In the genomic region with DNA sequence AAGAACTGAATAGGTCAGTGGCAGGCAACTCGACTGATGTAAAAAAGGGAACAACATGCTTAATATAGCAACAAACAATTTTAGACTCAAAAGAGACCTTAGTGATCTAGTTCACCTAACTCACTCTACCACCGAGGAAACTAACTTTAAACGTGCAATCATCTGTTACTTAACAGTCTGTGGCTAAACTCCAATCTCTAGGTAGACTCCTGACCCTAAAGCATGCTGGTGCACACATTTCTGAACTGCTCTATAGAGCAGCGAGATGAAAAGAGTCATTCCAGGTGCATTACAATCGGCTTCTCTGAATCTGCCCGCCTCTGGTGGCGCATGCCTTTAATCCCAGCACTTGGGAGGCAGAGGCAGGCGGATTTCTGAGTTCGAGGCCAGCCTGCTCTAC, we compare ENCODE assay signal across 19 mouse cellular contexts. TPM values are rescaled to one million over a fixed set of nuclear protein-coding genes. Genes with fewer than 3 reads are reported as not detected.
DNase-seq lines count a peak whose midpoint lies in the region; ATAC-seq and TF ChIP-seq lines count a peak whose summit lies in the region.
"Had no signal": no experiment of that assay in that cellular context is flagged by ENCODE, and none has a peak within 500 bp of the region (broad histone marks: within the 10 kb centered on the region; RNA-seq: fewer than 3 reads in every experiment).

No protein-coding gene starts in this region.

- 72% methylated on average over 9 of the region's 9 CpGs for WGBS in heart, embryonic 11.5 days (ENCODE audit: insufficient replicate concordance)
- 78% methylated on average over 9 of the region's 9 CpGs for WGBS in heart, embryonic 10.5 days
- WGBS in liver, embryonic 16.5 days (ENCODE audit: insufficient replicate concordance): 51% methylated on average over 9 of the region's 9 CpGs

- no peak overlapping the region for H3K4me3 ChIP-seq in heart, embryonic 11.5 days (ENCODE audit: low read depth, low read length)
- no peak overlapping the region for H3K4me3 ChIP-seq in heart, embryonic 10.5 days
- H3K4me3 ChIP-seq in layer of hippocampus, adult 2 months: no peak overlapping the region
- H3K4me3 ChIP-seq in embryonic fibroblast, embryonic 13.5 days (ENCODE audit: insufficient read depth, low read length): no peak overlapping the region
- no peak overlapping the region for H3K4me3 ChIP-seq in liver, embryonic 16.5 days (ENCODE audit: low read depth, low read length)
- H3K4me3 ChIP-seq: embryonic facial prominence, embryonic 13.5 days; forebrain, embryonic 15.5 days; hindbrain, embryonic 15.5 days; megakaryocyte, embryonic 14.5 days had no signal

- no peak for TF ChIP-seq CTCF in layer of hippocampus, adult 2 months (conservative IDR thresholded peaks at IDR 0.05)
- no peak for TF ChIP-seq CTCF in embryonic fibroblast, embryonic 13.5 days (IDR thresholded peaks at IDR 0.05; ENCODE audit: borderline replicate concordance, insufficient read depth, low read length)

- no peak for DNase-seq in heart, embryonic 10.5 days (ENCODE audit: low spot score)
- DNase-seq in layer of hippocampus, adult 2 months (ENCODE audit: low spot score in 2 of 2): no peak
- DNase-seq in layer of hippocampus, adult 9-10 months (ENCODE audit: low spot score): no peak
- DNase-seq: cerebellum, postnatal 14 days; heart, postnatal 4 days; kidney, postnatal 10 days; left cerebral cortex, postnatal 4 days; right cerebral cortex, postnatal 25 days had no signal

- ATAC-seq in heart, embryonic 11.5 days (replicated peaks; ENCODE audit: insufficient number of reproducible peaks, low FRiP score, low TSS enrichment): no peak
- peak; percentile 71 for ATAC-seq in liver, embryonic 16.5 days (ENCODE audit: low read depth)
- no peak for ATAC-seq in activated CD4-positive, CD25-positive, alpha-beta regulatory T cell, adult 4 months
- ATAC-seq: forebrain, embryonic 15.5 days; intestine, embryonic 16.5 days; midbrain, embryonic 16.5 days had no signal

- no peak overlapping the region for H3K9ac ChIP-seq in heart, embryonic 11.5 days (ENCODE audit: low read depth, low read length)
- no peak overlapping the region for H3K9ac ChIP-seq in liver, embryonic 16.5 days (ENCODE audit: low read depth, low read length)
- H3K9ac ChIP-seq: embryonic facial prominence, embryonic 13.5 days; forebrain, embryonic 15.5 days; hindbrain, embryonic 15.5 days; liver, embryonic 14.5 days had no signal

- H3K36me3 ChIP-seq in heart, embryonic 11.5 days (ENCODE audit: control insufficient read depth, insufficient read depth, low read length): no peaks in the 10 kb centered on the region
- H3K36me3 ChIP-seq in heart, embryonic 10.5 days: peaks cover 4% of the 10 kb centered on the region; the same call in 1 of the 2 replicates
- no peaks in the 10 kb centered on the region for H3K36me3 ChIP-seq in liver, embryonic 16.5 days (ENCODE audit: control insufficient read depth, insufficient read depth)
- H3K36me3 ChIP-seq: embryonic facial prominence, embryonic 13.5 days; forebrain, embryonic 15.5 days; hindbrain, embryonic 15.5 days had no signal

- TF ChIP-seq POLR2A in embryonic fibroblast, embryonic 13.5 days (IDR thresholded peaks at IDR 0.05; ENCODE audit: low read depth, low read length): no peak

- no peak overlapping the region for H3K4me2 ChIP-seq in heart, embryonic 11.5 days
- no peak overlapping the region for H3K4me2 ChIP-seq in liver, embryonic 16.5 days (ENCODE audit: low read depth, low read length)
- H3K4me2 ChIP-seq: embryonic facial prominence, embryonic 13.5 days; forebrain, embryonic 15.5 days; hindbrain, embryonic 15.5 days had no signal

- H3K4me1 ChIP-seq in heart, embryonic 11.5 days (ENCODE audit: control insufficient read depth, insufficient read depth, low read length): peaks cover 29% of the 10 kb centered on the region
- H3K4me1 ChIP-seq in heart, embryonic 10.5 days: peaks cover 44% of the 10 kb centered on the region
- peaks cover 14% of the 10 kb centered on the region for H3K4me1 ChIP-seq in embryonic fibroblast, embryonic 13.5 days (ENCODE audit: control insufficient read depth, insufficient read depth, low read length)
- H3K4me1 ChIP-seq in liver, embryonic 16.5 days (ENCODE audit: control insufficient read depth, low read depth, low read length): peaks cover 7% of the 10 kb centered on the region

- H3K9me3 ChIP-seq in heart, embryonic 11.5 days (replicated peaks; ENCODE audit: control insufficient read depth, low read length): no peaks in the 10 kb centered on the region
- H3K9me3 ChIP-seq in heart, embryonic 10.5 days: no peaks in the 10 kb centered on the region
- H3K9me3 ChIP-seq in liver, embryonic 16.5 days (replicated peaks; ENCODE audit: control insufficient read depth, low read length): no peaks in the 10 kb centered on the region
- H3K9me3 ChIP-seq: embryonic facial prominence, embryonic 13.5 days; forebrain, embryonic 15.5 days; hindbrain, embryonic 15.5 days; megakaryocyte, embryonic 14.5 days had no signal

- H3K27ac ChIP-seq in heart, embryonic 11.5 days (ENCODE audit: low read depth, low read length): peak overlapping the region; percentile 15; the same call in 1 of the 2 replicates
- no peak overlapping the region for H3K27ac ChIP-seq in heart, embryonic 10.5 days
- H3K27ac ChIP-seq in layer of hippocampus, adult 2 months: peak overlapping the region; percentile 55
- 0 out of 2 replicates have a peak overlapping the region, but pooled peaks have one; percentile 20 for H3K27ac ChIP-seq in embryonic fibroblast, embryonic 13.5 days (ENCODE audit: insufficient read depth, low read length)
- H3K27ac ChIP-seq in liver, embryonic 16.5 days (ENCODE audit: low read length): peak overlapping the region; percentile 46; the same call in 1 of the 2 replicates
- H3K27ac ChIP-seq: embryonic facial prominence, embryonic 13.5 days; forebrain, embryonic 15.5 days; hindbrain, embryonic 15.5 days; liver, embryonic 14.5 days had no signal

- no peaks in the 10 kb centered on the region for H3K27me3 ChIP-seq in heart, embryonic 11.5 days (ENCODE audit: control insufficient read depth, insufficient read depth, low read length)
- H3K27me3 ChIP-seq in heart, embryonic 10.5 days (ENCODE audit: insufficient read depth, poor library complexity, severe bottlenecking): no peaks in the 10 kb centered on the region
- no peaks in the 10 kb centered on the region for H3K27me3 ChIP-seq in liver, embryonic 16.5 days (ENCODE audit: control insufficient read depth, insufficient read depth, low read depth, low read length)
- H3K27me3 ChIP-seq: embryonic facial prominence, embryonic 13.5 days; forebrain, embryonic 15.5 days; hindbrain, embryonic 15.5 days had no signal

RNA-seq across cellular contexts. Expression of a gene that starts 8.7 kb away (rescaled TPM):
- polyA plus RNA-seq in heart, embryonic 11.5 days (2014; fragmentation: Nextera tagmentation; extraction: Ambion mirVana): 45.2 TPM in 2 replicates
- 49.1 and 56.0 TPM in 2 replicates for polyA plus RNA-seq in heart, embryonic 10.5 days (2016; fragmentation: Nextera tagmentation; extraction: Ambion mirVana)
- total RNA-seq in layer of hippocampus, adult 2 months (2021): 100 to 1,000 TPM; 136 to 144 TPM
- polyA plus RNA-seq in embryonic fibroblast, embryonic 13.5 days (2011; ENCODE audit: insufficient read length, low read depth, missing spikeins): 41.3 and 46.0 TPM in 2 replicates
- polyA plus RNA-seq in liver, embryonic 16.5 days (2015; fragmentation: Nextera tagmentation; extraction: Ambion mirVana): 10.7 and 11.0 TPM in 2 replicates
- 10 to 100 TPM; 43.3 to 49.8 TPM for polyA plus RNA-seq in activated CD4-positive, CD25-positive, alpha-beta regulatory T cell, adult 4 months (2017; shearing (Covaris generic))

RNA-seq across cellular contexts. Expression of a gene that starts 45.2 kb away (rescaled TPM):
- 64.6 and 65.7 TPM in 2 replicates for polyA plus RNA-seq in heart, embryonic 11.5 days (2014; fragmentation: Nextera tagmentation; extraction: Ambion mirVana)
- 74.5 and 77.0 TPM in 2 replicates for polyA plus RNA-seq in heart, embryonic 10.5 days (2016; fragmentation: Nextera tagmentation; extraction: Ambion mirVana)
- 10 to 100 TPM; 54.4 to 56.0 TPM for total RNA-seq in layer of hippocampus, adult 2 months (2021)
- polyA plus RNA-seq in embryonic fibroblast, embryonic 13.5 days (2011; ENCODE audit: insufficient read length, low read depth, missing spikeins): 47.8 and 56.3 TPM in 2 replicates
- polyA plus RNA-seq in liver, embryonic 16.5 days (2015; fragmentation: Nextera tagmentation; extraction: Ambion mirVana): 27.0 and 27.7 TPM in 2 replicates
- polyA plus RNA-seq in activated CD4-positive, CD25-positive, alpha-beta regulatory T cell, adult 4 months (2017; shearing (Covaris generic)): 10 to 100 TPM; 55.2 to 55.4 TPM
